In the genomic region with DNA sequence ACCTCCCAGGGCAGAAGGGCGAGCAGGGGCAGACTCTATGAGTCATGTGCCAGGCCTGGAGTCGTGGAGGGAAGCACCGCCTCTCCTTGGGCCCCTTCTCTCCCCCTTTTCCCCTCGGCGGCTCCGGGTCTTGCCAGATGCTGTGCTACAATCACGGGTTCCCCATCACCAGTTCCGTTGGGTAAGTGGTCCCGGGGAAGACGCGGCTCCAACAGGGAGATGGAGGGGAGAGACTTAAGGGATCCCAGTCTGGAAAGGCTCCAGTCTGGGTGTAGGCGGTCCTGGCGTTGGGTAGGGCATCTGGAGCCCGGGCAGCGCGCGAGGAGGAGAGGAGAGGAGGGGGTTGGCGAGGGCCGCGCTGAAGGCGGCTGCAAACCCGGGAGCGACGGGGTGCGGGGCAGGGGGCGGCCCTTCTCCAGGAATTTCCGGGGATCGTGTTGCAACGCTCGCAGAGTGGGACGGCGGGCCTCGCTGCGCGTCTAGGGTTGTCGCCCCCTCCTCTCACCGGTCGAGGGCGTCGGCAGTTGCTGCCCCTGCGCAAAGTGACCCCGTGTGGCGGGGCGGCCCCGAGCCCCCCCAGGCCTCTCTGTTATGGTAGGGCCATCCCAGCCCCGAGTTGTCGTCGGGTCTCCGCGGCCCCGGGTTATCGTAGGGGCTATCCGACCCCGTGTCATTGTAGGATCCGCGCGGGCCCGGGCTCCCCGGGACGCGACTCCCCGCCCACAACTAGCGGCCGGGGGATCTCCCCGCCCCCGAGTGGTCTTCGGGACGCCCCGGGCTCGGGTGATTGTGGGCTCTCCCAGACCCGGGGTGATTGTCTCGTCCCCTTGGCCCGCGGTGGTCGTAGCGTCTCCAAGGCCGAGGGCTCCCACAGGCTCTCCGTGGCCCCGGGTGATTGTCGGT, we compare ENCODE assay signal across 8 mouse cellular contexts. TPM values are rescaled to one million over a fixed set of nuclear protein-coding genes. Genes with fewer than 3 reads are reported as not detected.
DNase-seq lines count a peak whose midpoint lies in the region; ATAC-seq and TF ChIP-seq lines count a peak whose summit lies in the region.

A gene (plus strand): TSS at position 100 of the 903 bp plus-strand sequence.

- peak within 1 kb of the TSS; percentile 84 for H3K9ac ChIP-seq in heart, embryonic 11.5 days (ENCODE audit: low read depth, low read length)
- peak within 1 kb of the TSS; percentile 89 for H3K9ac ChIP-seq in limb, embryonic 15.5 days
- peak within 1 kb of the TSS; percentile 82 for H3K9ac ChIP-seq in midbrain, embryonic 15.5 days

- 0 out of 2 replicates have a peak, but pooled peaks have one; percentile 13 for TF ChIP-seq CTCF in thymus, adult 2 months (IDR thresholded peaks at IDR 0.05; ENCODE audit: borderline replicate concordance, control insufficient read depth, extremely low read depth, insufficient read depth, low read length, poor library complexity)

- peaks cover 21% of the 10 kb centered on the region for H3K27me3 ChIP-seq in thymus, adult 2 months (ENCODE audit: control insufficient read depth, insufficient read depth, low read length)
- H3K27me3 ChIP-seq in heart, embryonic 11.5 days (ENCODE audit: control insufficient read depth, insufficient read depth, low read length) = no peaks in the 10 kb centered on the region; the same call in 1 of the 2 replicates
- no peaks in the 10 kb centered on the region for H3K27me3 ChIP-seq in limb, embryonic 15.5 days
- no peaks in the 10 kb centered on the region for H3K27me3 ChIP-seq in midbrain, embryonic 15.5 days (replicated peaks)

- no peaks in the 10 kb centered on the region for H3K36me3 ChIP-seq in thymus, adult 2 months (ENCODE audit: control insufficient read depth, insufficient read depth, low read length)
- H3K36me3 ChIP-seq in heart, embryonic 11.5 days (ENCODE audit: control insufficient read depth, insufficient read depth, low read length) = peaks cover 20% of the 10 kb centered on the region
- peaks cover 28% of the 10 kb centered on the region for H3K36me3 ChIP-seq in limb, embryonic 15.5 days
- peaks cover 17% of the 10 kb centered on the region for H3K36me3 ChIP-seq in midbrain, embryonic 15.5 days (replicated peaks)

- no peak for DNase-seq in thymus, adult 2 months
- DNase-seq in thymus, postnatal 10 days (ENCODE audit: low spot score in 2 of 2) = no peak
- peak; percentile 81 for DNase-seq in fibroblast of lung, adult 2 months (ENCODE audit: low read depth)
- peak; percentile 80 for DNase-seq in kidney, adult 9 months
- DNase-seq in testis, postnatal 10 days (ENCODE audit: low spot score) = peak; percentile 90

- peak; percentile 80 for ATAC-seq in heart, embryonic 11.5 days (replicated peaks; ENCODE audit: insufficient number of reproducible peaks, low FRiP score, low TSS enrichment)
- ATAC-seq in limb, embryonic 15.5 days (ENCODE audit: insufficient number of reproducible peaks, low FRiP score, low TSS enrichment, low read depth) = peak; percentile 90
- peak; percentile 84 for ATAC-seq in midbrain, embryonic 15.5 days (replicated peaks)

- no peak within 1 kb of the TSS for H3K27ac ChIP-seq in thymus, adult 2 months (ENCODE audit: control insufficient read depth, insufficient read depth, low read length)
- H3K27ac ChIP-seq in heart, embryonic 11.5 days (ENCODE audit: low read depth, low read length) = peak within 1 kb of the TSS; percentile 94
- peak within 1 kb of the TSS; percentile 99 for H3K27ac ChIP-seq in limb, embryonic 15.5 days
- peak within 1 kb of the TSS; percentile 91 for H3K27ac ChIP-seq in midbrain, embryonic 15.5 days

- peaks cover 17% of the 10 kb centered on the region for H3K4me1 ChIP-seq in thymus, adult 2 months (replicated peaks; ENCODE audit: control insufficient read depth, insufficient read depth, low read length)
- peaks cover 9% of the 10 kb centered on the region for H3K4me1 ChIP-seq in heart, embryonic 11.5 days (ENCODE audit: control insufficient read depth, insufficient read depth, low read length)
- peaks cover 23% of the 10 kb centered on the region for H3K4me1 ChIP-seq in limb, embryonic 15.5 days
- H3K4me1 ChIP-seq in midbrain, embryonic 15.5 days = peaks cover 25% of the 10 kb centered on the region

- peak within 1 kb of the TSS; percentile 37 for H3K4me3 ChIP-seq in thymus, adult 2 months (ENCODE audit: control insufficient read depth, insufficient read depth, low read length)
- peak within 1 kb of the TSS; percentile 78 for H3K4me3 ChIP-seq in heart, embryonic 11.5 days (ENCODE audit: low read depth, low read length)
- H3K4me3 ChIP-seq in limb, embryonic 15.5 days = peak within 1 kb of the TSS; percentile 76
- H3K4me3 ChIP-seq in midbrain, embryonic 15.5 days = peak within 1 kb of the TSS; percentile 69

- H3K9me3 ChIP-seq in heart, embryonic 11.5 days (replicated peaks; ENCODE audit: control insufficient read depth, low read length) = no peaks in the 10 kb centered on the region
- H3K9me3 ChIP-seq in limb, embryonic 15.5 days = no peaks in the 10 kb centered on the region
- H3K9me3 ChIP-seq in midbrain, embryonic 15.5 days = no peaks in the 10 kb centered on the region

- WGBS in thymus, adult 2 months = 2% methylated on average over 80 of the region's 80 CpGs
- WGBS in heart, embryonic 11.5 days (ENCODE audit: insufficient replicate concordance) = under 1% methylated on average over 77 of the region's 80 CpGs
- under 1% methylated on average over 78 of the region's 80 CpGs for WGBS in limb, embryonic 15.5 days
- under 1% methylated on average over 79 of the region's 80 CpGs for WGBS in midbrain, embryonic 15.5 days

- H3K4me2 ChIP-seq in heart, embryonic 11.5 days = peak within 1 kb of the TSS; percentile 79
- peak within 1 kb of the TSS; percentile 65 for H3K4me2 ChIP-seq in limb, embryonic 15.5 days
- peak within 1 kb of the TSS; percentile 68 for H3K4me2 ChIP-seq in midbrain, embryonic 15.5 days

- no peak for TF ChIP-seq POLR2A in thymus, adult 2 months (IDR thresholded peaks at IDR 0.05; ENCODE audit: control insufficient read depth, extremely low read depth, insufficient read depth, low read length, poor library complexity)

RNA-seq across cellular contexts. Expression of the gene that starts here (rescaled TPM):
- 15.4 and 18.5 TPM in 2 replicates for polyA plus RNA-seq in thymus, adult 2 months (2012; rRNA removed)
- polyA plus RNA-seq in heart, embryonic 11.5 days (2014; fragmentation: Nextera tagmentation; extraction: Ambion mirVana) = 62.2 and 62.5 TPM in 2 replicates
- 153 and 164 TPM in 2 replicates for polyA plus RNA-seq in limb, embryonic 15.5 days (2015; fragmentation: Nextera tagmentation; extraction: Ambion mirVana)
- 56.3 and 61.5 TPM in 2 replicates for polyA plus RNA-seq in midbrain, embryonic 15.5 days (2015; fragmentation: Nextera tagmentation; extraction: Ambion mirVana)

Comparison
In these comparisons a context has a peak if more than half of its experiments do, and no peak if none do; other contexts are left out.
1. DNase-seq: peak in fibroblast of lung, adult 2 months (single experiment), kidney, adult 9 months (single experiment) and testis, postnatal 10 days (single experiment); none in thymus, adult 2 months (single experiment) and thymus, postnatal 10 days (0 of 2).
2. Peak in every context shown above with its lines, with median percentiles within 50 percentile points of each other: H3K4me3 ChIP-seq, ATAC-seq, H3K4me2 ChIP-seq and H3K9ac ChIP-seq.